Mouse (Mus musculus) T-helper 2 cell (primary cell): Measurements from ENCODE around the gene Grid2.

ENCODE experiments used
- in situ Hi-C: fragments of 300-600 bp; cut with MboI, MseI; formaldehyde crosslinking; loops from one replicate; pipeline ENCODE4 v1.15.1; 2025; ENCODE audit warnings: high pct_unique_total_duplicates

Gene Grid2

GRCm38 (mm10) chr6:64063858-64064257, 808.2 kb downstream of the Grid2 start:
- in situ Hi-C loops, result no loop called here

GRCm38 (mm10) chr6:64064704-64065103, 809.0 kb downstream of the Grid2 start:
- in situ Hi-C loops, result no loop called here

GRCm38 (mm10) chr6:64073406-64073805, 817.7 kb downstream of the Grid2 start:
- in situ Hi-C loops, result no loop called here

GRCm38 (mm10) chr6:64077911-64078310, 822.2 kb downstream of the Grid2 start:
- in situ Hi-C loops, result no loop called here

- in situ Hi-C loops, result no loop called here
Measured at GRCm38 (mm10) chr6:64098662-64099061, 843.0 kb downstream of the Grid2 start.

GRCm38 (mm10) chr6:64114594-64114993, 858.9 kb downstream of the Grid2 start:
- in situ Hi-C loops, result no loop called here

GRCm38 (mm10) chr6:64136275-64136674, 880.6 kb downstream of the Grid2 start:
- in situ Hi-C loops, result no loop called here

GRCm38 (mm10) chr6:64148613-64149012, 892.9 kb downstream of the Grid2 start:
- in situ Hi-C loops, result no loop called here

GRCm38 (mm10) chr6:64174995-64175612, 919.4 kb downstream of the Grid2 start:
- in situ Hi-C loops, result no loop called here

- in situ Hi-C loops, result no loop called here
Measured at GRCm38 (mm10) chr6:64193646-64194045, 938.0 kb downstream of the Grid2 start.

- in situ Hi-C loops, result no loop called here
Measured at GRCm38 (mm10) chr6:64202396-64203122, 946.9 kb downstream of the Grid2 start.

- in situ Hi-C loops, result no loop called here
Measured at GRCm38 (mm10) chr6:64236351-64236750, 980.7 kb downstream of the Grid2 start.

GRCm38 (mm10) chr6:64240526-64240925, 984.9 kb downstream of the Grid2 start:
- in situ Hi-C loops, result no loop called here

GRCm38 (mm10) chr6:64245951-64246350, 990.3 kb downstream of the Grid2 start:
- in situ Hi-C loops, result no loop called here

GRCm38 (mm10) chr6:64251041-64251440, 995.4 kb downstream of the Grid2 start:
- in situ Hi-C loops, result no loop called here

- in situ Hi-C loops, result no loop called here
Measured at GRCm38 (mm10) chr6:64263517-64263916, 1007.8 kb downstream of the Grid2 start.

GRCm38 (mm10) chr6:64264224-64264623, 1008.5 kb downstream of the Grid2 start:
- in situ Hi-C loops, result no loop called here

- in situ Hi-C loops, result no loop called here
Measured at GRCm38 (mm10) chr6:64274319-64275114, 1018.8 kb downstream of the Grid2 start.

- in situ Hi-C loops, result no loop called here
Measured at GRCm38 (mm10) chr6:64279927-64280326, 1024.3 kb downstream of the Grid2 start.

GRCm38 (mm10) chr6:64293761-64294160, 1038.1 kb downstream of the Grid2 start:
- in situ Hi-C loops, result no loop called here

GRCm38 (mm10) chr6:64297633-64298032, 1042.0 kb downstream of the Grid2 start:
- in situ Hi-C loops, result no loop called here

- in situ Hi-C loops, result no loop called here
Measured at GRCm38 (mm10) chr6:64304709-64305476, 1049.2 kb downstream of the Grid2 start.
